Mouse (Mus musculus): ENCODE data around the gene Nlgn1.
"Not testable (repeated sequence)": the region's sequence is repeated elsewhere in the genome, so short reads cannot be mapped to it uniquely, and the experiment has no call there.

Nlgn1 gene

GRCm38 (mm10) chr3:25597513-25597912, 734.7 kb downstream of the Nlgn1 start:
- no peak for DNase-seq

DNA sequence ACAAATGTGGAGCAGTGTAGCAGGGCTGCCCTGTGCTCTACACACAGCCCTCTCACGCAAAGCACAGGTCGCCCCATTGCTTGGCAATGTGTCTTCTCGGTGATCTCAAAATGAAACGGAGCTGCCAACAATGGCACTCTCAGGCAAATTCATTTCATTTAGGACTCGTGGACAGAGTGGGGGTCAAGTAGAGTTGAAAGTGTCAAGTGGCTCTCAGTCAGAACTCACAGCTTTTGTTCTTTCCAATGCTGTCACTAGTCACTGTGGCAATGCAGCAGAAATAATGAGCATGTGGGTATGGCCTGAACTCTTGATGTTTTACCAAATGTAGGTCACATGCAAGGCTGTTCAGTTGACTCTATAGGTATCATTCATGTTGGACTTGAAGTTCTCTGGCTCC, 756.7 kb downstream of the Nlgn1 start:
- no peak for DNase-seq

DNA sequence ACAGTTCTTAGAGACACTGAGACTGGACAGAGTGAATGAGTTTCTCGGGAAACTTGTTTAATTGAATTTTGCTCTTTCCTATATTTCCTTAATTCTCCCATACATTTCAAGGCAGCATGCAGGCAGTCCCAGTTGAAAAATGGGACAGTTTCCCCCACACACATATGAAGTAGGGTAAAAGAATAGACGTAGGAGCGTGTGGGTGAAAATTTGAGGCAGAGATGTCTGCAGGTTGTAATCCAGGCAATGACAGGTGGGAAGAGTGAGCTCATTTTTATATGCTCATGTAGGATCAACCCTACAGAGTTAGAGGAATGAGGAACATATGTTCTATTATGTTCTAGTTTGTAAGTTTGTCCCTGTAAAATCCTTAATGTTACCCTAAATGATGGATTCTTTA, 757.4 kb downstream of the Nlgn1 start:
- DNase-seq: no peak

DNA sequence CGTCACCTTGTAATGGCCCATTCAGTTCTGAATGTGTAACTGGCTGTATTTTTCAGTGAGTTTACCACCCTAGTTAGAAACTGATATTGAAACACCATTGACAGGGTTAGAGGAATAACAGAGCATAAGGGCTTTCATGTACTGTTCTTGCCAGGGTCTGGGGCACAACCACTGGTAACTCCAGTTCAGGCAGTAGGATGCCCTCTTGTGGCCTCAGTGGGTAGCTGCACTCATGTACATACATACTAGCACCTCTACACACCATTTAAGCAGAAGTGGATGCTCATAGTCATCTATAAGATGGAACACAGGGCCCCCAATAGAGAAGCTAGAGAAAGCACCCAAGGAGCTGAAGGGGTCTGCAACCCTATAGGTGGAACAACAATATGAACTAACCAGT, 773.7 kb downstream of the Nlgn1 start:
- DNase-seq: not testable (repeated sequence)

- not testable (repeated sequence) for DNase-seq
Observed at GRCm38 (mm10) chr3:25549097-25549496, 783.2 kb downstream of the Nlgn1 start.

GRCm38 (mm10) chr3:25524236-25524635, 808.0 kb downstream of the Nlgn1 start:
- DNase-seq: not testable (repeated sequence)

DNA sequence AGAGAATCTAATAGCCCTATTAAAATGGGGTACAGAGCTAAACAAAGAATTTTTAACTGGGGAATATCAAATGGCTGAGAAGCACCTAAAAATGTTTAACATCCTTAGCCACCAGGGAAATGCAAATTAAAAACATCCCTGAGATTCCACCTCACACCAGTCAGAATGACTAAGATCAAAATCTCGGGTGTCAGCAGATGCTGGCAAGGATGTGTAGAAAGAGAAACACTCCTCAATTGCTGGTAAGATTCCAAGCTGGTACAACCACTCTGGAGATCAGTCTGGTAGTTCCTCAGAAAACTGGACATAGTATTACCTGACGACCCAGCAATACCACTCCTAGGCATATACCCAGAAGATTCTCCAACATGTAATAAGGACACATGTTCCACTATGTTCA, 869.2 kb downstream of the Nlgn1 start:
- DNase-seq: no peak

DNA sequence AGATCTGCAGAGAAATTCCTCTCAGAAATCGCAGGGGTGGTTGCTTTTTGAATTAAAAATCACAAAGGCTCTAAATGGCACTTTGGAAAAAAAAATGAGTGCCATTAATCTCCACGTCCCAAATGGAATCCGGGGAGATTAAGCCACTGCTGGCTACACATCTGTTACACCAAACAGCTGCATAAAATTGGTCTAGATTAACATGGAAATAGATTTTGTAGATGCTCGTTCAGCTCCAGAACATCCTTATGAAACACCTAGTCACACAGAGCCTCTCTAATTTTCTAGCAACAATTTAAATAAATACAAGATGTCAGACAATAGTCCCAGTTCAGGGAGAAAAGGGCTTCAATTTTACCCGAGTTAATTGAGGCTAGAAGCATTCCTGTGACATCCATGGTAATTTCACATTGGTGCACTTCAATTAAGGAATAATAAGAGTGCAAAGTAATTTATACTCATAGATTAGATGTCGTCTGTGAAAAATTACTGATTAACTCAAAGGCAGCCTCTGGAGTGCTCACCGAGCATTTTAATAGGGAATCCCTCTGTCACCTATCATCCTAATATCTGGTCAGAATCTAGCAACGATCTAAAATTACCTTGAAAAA, 875.9 kb downstream of the Nlgn1 start:
- no peak for DNase-seq

DNA sequence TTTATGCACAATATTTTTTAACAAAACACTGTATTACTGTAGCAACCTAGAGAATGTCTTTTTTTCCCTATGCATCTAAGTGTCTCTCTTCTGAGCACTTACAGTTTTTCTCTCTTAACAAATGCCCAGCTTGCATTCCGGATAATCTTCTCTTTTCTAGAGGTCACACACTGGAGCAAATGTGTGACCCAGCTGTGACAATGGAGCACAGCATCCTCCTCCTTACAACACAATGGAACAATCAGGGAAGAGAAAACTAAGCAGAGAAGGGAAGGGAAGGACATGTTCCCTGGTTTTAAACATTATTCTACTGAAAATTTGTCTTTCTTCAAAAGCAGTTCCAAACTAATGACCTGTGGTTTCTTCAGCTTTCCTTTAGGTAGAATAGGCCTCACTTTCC, 879.9 kb downstream of the Nlgn1 start:
- DNase-seq: no peak

- DNase-seq: no peak
Observed at GRCm38 (mm10) chr3:25450471-25450870, 881.8 kb downstream of the Nlgn1 start.

- no peak for DNase-seq
Observed at GRCm38 (mm10) chr3:25449356-25449755, 882.9 kb downstream of the Nlgn1 start.

GRCm38 (mm10) chr3:25447181-25447580, 885.1 kb downstream of the Nlgn1 start:
- DNase-seq: no peak

DNA sequence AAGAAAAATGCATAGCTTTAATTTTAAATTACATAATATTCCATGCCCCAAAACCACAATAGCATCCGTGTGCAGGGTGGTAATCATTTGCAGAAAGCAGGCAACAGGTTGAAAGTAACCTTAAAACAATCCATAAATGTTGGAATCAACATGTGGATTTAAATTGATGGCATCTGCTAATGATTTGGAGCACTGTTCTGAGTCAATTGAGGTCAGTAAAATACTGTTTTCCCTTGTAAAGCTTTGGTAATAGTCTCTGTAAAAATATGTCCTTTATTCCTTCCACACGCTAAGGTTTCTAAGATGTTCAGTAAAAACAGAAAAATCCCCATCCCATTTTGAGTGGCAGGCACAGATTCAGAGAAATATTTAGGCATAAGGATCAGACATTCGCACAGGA, 888.6 kb downstream of the Nlgn1 start:
- DNase-seq: no peak

- DNase-seq: no peak
Observed at GRCm38 (mm10) chr3:25442617-25443016, 889.6 kb downstream of the Nlgn1 start.

- no peak for DNase-seq
Observed at GRCm38 (mm10) chr3:25426931-25427330, 905.3 kb downstream of the Nlgn1 start.

DNA sequence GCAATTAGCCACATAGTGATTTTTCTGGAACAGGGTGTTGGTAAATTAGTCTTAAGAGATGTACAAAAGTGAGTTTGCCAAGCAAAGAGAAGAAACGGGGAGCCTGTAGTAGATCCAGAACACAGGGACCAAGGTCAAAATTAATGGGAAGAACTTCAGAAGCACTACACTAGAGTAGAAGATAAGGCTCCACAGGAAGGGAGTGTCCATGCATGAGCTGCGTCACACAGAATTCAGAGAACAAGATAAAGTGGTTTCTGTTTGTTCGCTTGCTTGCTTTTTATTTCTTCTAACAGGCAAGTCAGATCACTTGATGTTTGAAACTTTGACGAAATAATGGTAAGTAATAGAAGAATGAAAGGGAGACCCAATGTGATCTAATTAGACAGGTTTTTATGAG, 920.3 kb downstream of the Nlgn1 start:
- DNase-seq: no peak
